Mouse (Mus musculus): ENCODE measurements around the gene Nsrp1.

Gene Nsrp1

GRCm38 (mm10) chr11:77041891-77042290, 36.3 kb downstream of the Nsrp1 start:
- DNase-seq = no peak

- no peak for DNase-seq
Measured at GRCm38 (mm10) chr11:77031151-77031934, 46.9 kb downstream of the Nsrp1 start.

GRCm38 (mm10) chr11:77028157-77028556, 50.1 kb downstream of the Nsrp1 start:
- no peak for DNase-seq

- no peak for DNase-seq
Measured at GRCm38 (mm10) chr11:77026559-77026958, 51.7 kb downstream of the Nsrp1 start.

GRCm38 (mm10) chr11:77021749-77022396, 56.4 kb downstream of the Nsrp1 start:
- DNase-seq = no peak

GRCm38 (mm10) chr11:77019539-77019938, 58.7 kb downstream of the Nsrp1 start:
- DNase-seq = no peak

- no peak for DNase-seq
Measured at GRCm38 (mm10) chr11:77018046-77018445, 60.2 kb downstream of the Nsrp1 start.

- no peak for DNase-seq
Measured at GRCm38 (mm10) chr11:77010762-77011475, 67.3 kb downstream of the Nsrp1 start.

GRCm38 (mm10) chr11:77009069-77010025, 68.9 kb downstream of the Nsrp1 start:
- no peak for DNase-seq

GRCm38 (mm10) chr11:77006616-77007015, 71.6 kb downstream of the Nsrp1 start:
- DNase-seq = no peak

GRCm38 (mm10) chr11:77005881-77006280, 72.4 kb downstream of the Nsrp1 start:
- DNase-seq = no peak

- no peak for DNase-seq
Measured at GRCm38 (mm10) chr11:77002361-77002760, 75.9 kb downstream of the Nsrp1 start.

- DNase-seq = no peak
Measured at GRCm38 (mm10) chr11:77000741-77001140, 77.5 kb downstream of the Nsrp1 start.

GRCm38 (mm10) chr11:76998705-76999226, 79.5 kb downstream of the Nsrp1 start:
- DNase-seq = no peak

- DNase-seq = no peak
Measured at GRCm38 (mm10) chr11:76997916-76998704, 80.1 kb downstream of the Nsrp1 start, which contains the start of gene Slc6a4. Gene Slc6a4 (plus strand): TSS chr11:76998603.

- peak; percentile 87 for DNase-seq
Measured at GRCm38 (mm10) chr11:76997305-76997704, 80.9 kb downstream of the Nsrp1 start.

GRCm38 (mm10) chr11:76995966-76996672, 82.1 kb downstream of the Nsrp1 start:
- peak; percentile 53 for DNase-seq

All from lung, postnatal 10 days (tissue).